Comparison of ENCODE assay signal across 25 mouse cellular contexts in the genomic region with DNA sequence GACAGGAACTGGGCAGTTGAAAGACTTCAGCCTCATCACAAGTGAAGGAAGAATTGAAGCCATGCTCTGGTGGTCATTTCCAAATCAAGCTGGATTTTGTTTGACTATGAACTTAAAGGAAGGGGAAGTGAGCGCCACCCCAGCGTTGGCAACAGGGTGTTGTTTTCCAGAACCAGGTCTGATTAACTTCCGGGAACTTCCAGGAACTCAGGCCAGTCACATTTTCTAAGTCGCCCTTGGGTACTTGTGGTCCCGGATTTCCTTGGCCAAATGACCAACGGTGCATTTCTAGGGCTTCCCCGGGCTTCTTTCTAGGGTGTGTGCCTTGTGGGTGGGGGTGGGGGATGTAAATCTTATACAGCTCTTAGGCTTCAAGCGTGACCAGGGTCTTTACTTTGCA.
DNase-seq lines count a peak whose midpoint lies in the region; ATAC-seq and TF ChIP-seq lines count a peak whose summit lies in the region.
"Had no signal": no experiment of that assay in that cellular context is flagged by ENCODE, and none has a peak within 500 bp of the region (broad histone marks: within the 10 kb centered on the region; RNA-seq: fewer than 3 reads in every experiment).

No protein-coding gene starts in this region.

- TF ChIP-seq POLR2A in cerebellum, adult 2 months (IDR thresholded peaks at IDR 0.05; ENCODE audit: borderline replicate concordance, insufficient read depth, low read length), result no peak

- DNase-seq in heart, adult 8-10 months (ENCODE audit: low spot score), result peak; percentile 19
- DNase-seq in heart, postnatal 36 days, result no peak
- peak; percentile 16 to 50 for DNase-seq in lung, adult 18-20 months
- no peak for DNase-seq in lung, postnatal 14 days
- DNase-seq in lung, postnatal 36 days, result peak; percentile 55
- no peak for DNase-seq in cerebellum, adult 2 months
- DNase-seq: B cell, adult 2 months; cerebellum, adult 11-12 months; cerebellum, postnatal 14 days; layer of hippocampus, adult 9-11 months; retina, postnatal 1 day; thymus, postnatal 25 days had no signal

- WGBS in heart, embryonic 12.5 days, result 78% methylated on average over 8 of the region's 8 CpGs
- WGBS in cerebellum, adult 2 months, result 84% methylated on average over 8 of the region's 8 CpGs

- H3K9me3 ChIP-seq in heart, embryonic 12.5 days (replicated peaks), result 0 out of 2 replicates have a peak, but pooled peaks cover 6% of the 10 kb centered on the region
- H3K9me3 ChIP-seq: embryonic facial prominence, embryonic 12.5 days; G1E; hindbrain, embryonic 15.5 days; kidney, embryonic 15.5 days; midbrain, embryonic 10.5 days; neural tube, embryonic 13.5 days had no signal

- H3K4me1 ChIP-seq in heart, embryonic 12.5 days (replicated peaks), result peaks cover 36% of the 10 kb centered on the region
- no peaks in the 10 kb centered on the region for H3K4me1 ChIP-seq in cerebellum, adult 2 months (ENCODE audit: control insufficient read depth, insufficient read depth, low read length)
- H3K4me1 ChIP-seq: hindbrain, embryonic 15.5 days had no signal

- TF ChIP-seq CTCF in cerebellum, adult 2 months (IDR thresholded peaks at IDR 0.05; ENCODE audit: borderline replicate concordance, insufficient read depth, low read depth, low read length), result no peak

- no peak overlapping the region for H3K4me3 ChIP-seq in heart, embryonic 12.5 days
- no peak overlapping the region for H3K4me3 ChIP-seq in cerebellum, adult 2 months (replicated peaks; ENCODE audit: insufficient read depth, low read depth, low read length)
- H3K4me3 ChIP-seq: embryonic facial prominence, embryonic 12.5 days; hindbrain, embryonic 15.5 days; kidney, embryonic 15.5 days; midbrain, embryonic 10.5 days; myocyte; neural tube, embryonic 13.5 days had no signal

- no peak for ATAC-seq in heart, embryonic 12.5 days (ENCODE audit: insufficient number of reproducible peaks, low FRiP score)
- ATAC-seq: midbrain, embryonic 16.5 days; Patski had no signal

- H3K27ac ChIP-seq in heart, embryonic 12.5 days (ENCODE audit: poor library complexity, severe bottlenecking), result peak overlapping the region; percentile 68
- H3K27ac ChIP-seq in cerebellum, adult 2 months (ENCODE audit: insufficient read depth, low read length), result no peak overlapping the region
- H3K27ac ChIP-seq: embryonic facial prominence, embryonic 12.5 days; hindbrain, embryonic 15.5 days; kidney, embryonic 15.5 days; liver, embryonic 14.5 days; macrophage; midbrain, embryonic 10.5 days; neural tube, embryonic 13.5 days had no signal

- no peak overlapping the region for H3K9ac ChIP-seq in heart, embryonic 12.5 days
- H3K9ac ChIP-seq: embryonic facial prominence, embryonic 12.5 days; hindbrain, embryonic 15.5 days; kidney, embryonic 15.5 days; liver, embryonic 14.5 days; neural tube, embryonic 13.5 days had no signal

- H3K27me3 ChIP-seq in heart, embryonic 12.5 days (replicated peaks), result no peaks in the 10 kb centered on the region
- no peaks in the 10 kb centered on the region; the same call in 1 of the 2 replicates for H3K27me3 ChIP-seq in cerebellum, adult 2 months (ENCODE audit: control insufficient read depth, insufficient read depth, low read length)
- H3K27me3 ChIP-seq: CH12.LX; embryonic facial prominence, embryonic 12.5 days; hindbrain, embryonic 15.5 days; kidney, embryonic 15.5 days; neural tube, embryonic 13.5 days had no signal

- intact Hi-C loops in heart, postnatal 36 days (cut with DNase I), result loop anchor here (10.0 kb wide), 1 partner anchor 101 kb away; no protein-coding TSS in a partner anchor

- no peaks in the 10 kb centered on the region for H3K36me3 ChIP-seq in heart, embryonic 12.5 days
- H3K36me3 ChIP-seq: embryonic facial prominence, embryonic 12.5 days; G1E; hindbrain, embryonic 15.5 days; kidney, embryonic 15.5 days; midbrain, embryonic 10.5 days; neural tube, embryonic 13.5 days had no signal

- H3K4me2 ChIP-seq in heart, embryonic 12.5 days, result no peak overlapping the region
- H3K4me2 ChIP-seq: embryonic facial prominence, embryonic 12.5 days; hindbrain, embryonic 15.5 days; kidney, embryonic 15.5 days; neural tube, embryonic 13.5 days had no signal

Comparison
In these comparisons a context has a peak if more than half of its experiments do, and no peak if none do; other contexts are left out.
1. DNase-seq: peak in heart, adult 8-10 months (single experiment), lung, adult 18-20 months (2 of 2) and lung, postnatal 36 days (single experiment); none in heart, postnatal 36 days (0 of 2), lung, postnatal 14 days (single experiment) and cerebellum, adult 2 months (0 of 2).